Mouse (Mus musculus): Measurements from ENCODE around the gene Acod1.

- TF ChIP-seq CTCF (IDR thresholded peaks at IDR 0.05; ENCODE audit: borderline replicate concordance, extremely low read depth, insufficient read depth, insufficient read length) (no peak), POLR2A (IDR thresholded peaks at IDR 0.05; ENCODE audit: borderline replicate concordance, extremely low read depth, insufficient read depth, insufficient read length, poor library complexity, severe bottlenecking) (no peak)
These were observed 1.7 kb downstream of the Acod1 start for GRCm38 (mm10) chr14:103048292-103049086.
